Mouse (Mus musculus) cerebellum, postnatal 10 days (tissue): ENCODE data around the gene Cacna1d.

ENCODE experiments used
- DNase-seq, 2 experiments: peaks; one replicate each; pipeline ENCODE4 v3.0.0; 2021; ENCODE audit warnings: mixed read lengths in 2 of 2

The Cacna1d gene

DNA sequence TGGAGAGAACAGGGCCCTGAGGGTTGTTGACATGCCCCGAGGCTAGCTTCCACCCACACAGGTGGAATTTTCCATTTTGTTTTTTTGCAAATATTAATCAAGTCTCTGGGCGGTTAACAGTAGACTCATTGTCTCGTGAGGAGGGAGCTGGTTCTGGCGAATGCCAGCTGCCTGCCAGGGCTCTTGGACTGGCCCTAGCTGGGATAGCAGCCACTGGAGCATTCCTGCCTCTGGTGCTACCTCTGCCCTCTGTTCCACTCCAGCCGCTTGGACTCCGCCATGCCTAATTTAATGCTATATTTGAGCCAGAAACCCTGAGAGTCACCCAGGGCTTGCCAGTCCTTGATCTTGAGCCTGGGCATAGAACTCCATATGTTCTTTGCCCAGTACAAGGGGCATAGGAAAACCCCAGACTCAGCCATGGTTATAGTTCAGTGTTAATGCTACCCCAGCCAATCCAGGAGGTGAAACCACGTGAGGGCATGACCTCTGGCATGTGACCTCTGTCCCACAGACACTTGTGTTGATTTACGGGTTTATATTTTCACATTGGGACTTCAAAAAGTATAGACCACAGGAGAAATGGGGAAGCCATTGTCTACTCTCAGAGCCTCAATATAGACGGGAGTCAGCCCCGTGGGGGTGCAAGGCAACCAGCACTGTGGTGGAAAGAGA is 479.2 kb downstream of the Cacna1d start:
- DNase-seq, result peak; percentile 30 to 63

DNA sequence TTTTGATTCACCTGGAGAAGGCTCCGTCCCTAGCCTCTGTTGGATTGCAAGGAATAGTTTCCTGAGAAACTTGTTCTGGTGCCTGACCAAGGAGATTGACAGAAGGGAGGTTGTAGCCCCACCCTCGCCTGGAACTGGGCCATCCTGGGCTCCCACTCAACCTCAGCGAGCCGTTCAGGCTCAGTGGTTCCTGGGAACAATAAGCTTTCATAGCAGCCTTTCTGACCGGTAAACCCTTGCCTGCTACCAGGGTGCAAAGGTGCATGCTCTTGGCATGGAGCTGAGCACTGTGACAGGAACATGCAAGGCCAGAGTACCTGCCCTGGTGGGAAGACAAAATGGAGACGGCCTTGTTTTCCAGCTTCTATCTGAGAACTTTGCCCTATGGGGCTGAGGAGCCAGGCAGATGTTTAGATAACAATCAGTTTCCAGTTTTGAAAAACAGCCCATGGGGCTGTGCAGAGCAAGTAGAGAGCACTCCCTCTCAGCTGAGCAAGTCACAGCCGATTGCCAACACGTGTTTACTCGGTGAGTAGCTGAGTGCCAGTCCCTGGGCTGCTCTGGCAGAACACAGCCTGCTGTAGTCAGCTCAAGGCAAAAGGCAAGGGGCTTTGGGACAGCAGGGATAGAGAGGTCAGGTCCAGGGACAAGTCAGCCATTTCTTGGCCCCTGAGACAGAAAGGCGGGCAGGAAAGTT is 481.2 kb downstream of the Cacna1d start:
- DNase-seq, result peak; percentile 91 to 92

DNA sequence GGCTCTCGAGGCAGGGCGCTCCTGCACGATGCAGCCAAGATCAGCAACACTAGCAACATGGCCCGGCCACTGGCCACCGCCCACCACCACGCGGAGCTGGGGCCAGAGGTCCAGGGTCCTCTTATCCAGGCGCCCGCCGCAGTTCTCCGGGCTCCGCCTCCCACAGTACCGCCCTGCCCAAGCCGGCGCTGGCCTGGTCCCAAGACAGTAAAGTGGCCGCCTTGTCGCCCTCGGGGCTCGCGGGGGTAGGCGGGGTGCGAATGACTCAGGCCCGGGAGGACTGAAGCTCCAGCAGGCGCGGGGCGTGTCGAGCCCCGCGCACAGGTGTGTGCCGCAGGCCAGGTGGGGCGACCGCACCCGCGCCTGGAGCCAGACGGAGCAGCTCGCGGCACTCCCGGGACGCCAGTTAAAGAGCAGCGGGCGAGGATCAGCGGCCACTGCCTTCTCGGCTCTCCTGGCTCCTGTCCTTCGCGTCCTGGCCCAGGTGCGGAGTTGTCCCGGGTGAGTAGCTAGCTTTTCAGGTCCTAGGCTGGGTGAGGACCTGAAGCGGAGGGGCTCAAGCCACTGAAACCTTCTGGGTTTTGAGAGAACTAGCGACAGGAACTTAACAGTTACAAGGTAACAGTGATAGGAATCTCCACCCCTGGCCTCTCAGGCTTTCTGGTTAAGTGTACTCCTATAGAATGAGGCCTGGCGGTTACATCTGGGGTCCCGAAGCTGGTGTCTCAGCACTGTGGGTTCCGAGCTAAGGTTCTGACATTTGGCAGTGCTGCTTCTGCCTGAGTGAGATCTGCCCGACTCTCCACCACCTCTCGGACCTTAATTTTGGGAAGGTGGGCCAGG is 482.3 kb downstream of the Cacna1d start, which contains the start of the genes Il17rb and Chdh:
Gene Il17rb (minus strand): TSS at position 164 of the 843 bp plus-strand sequence.
Gene Chdh (plus strand): TSS at position 291 of the 843 bp plus-strand sequence.
- peak; percentile 78 to 80 for DNase-seq

DNA sequence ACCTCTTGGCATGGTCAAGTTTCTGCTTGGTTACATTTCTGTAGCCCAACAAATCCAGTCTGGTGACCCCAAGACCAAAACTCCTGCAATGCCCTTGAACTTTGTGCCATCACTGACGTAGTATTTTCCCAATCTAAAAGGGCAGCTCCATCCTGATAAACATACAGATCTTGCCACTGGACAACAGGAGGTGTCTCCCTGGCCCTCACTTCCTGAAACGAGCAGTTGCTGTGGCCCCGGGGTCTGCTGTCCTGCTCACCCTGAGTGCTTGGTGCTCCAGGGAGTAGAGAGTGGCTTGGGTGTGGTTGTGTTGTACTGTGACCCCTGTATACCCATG is 491.8 kb downstream of the Cacna1d start:
- no peak for DNase-seq

DNA sequence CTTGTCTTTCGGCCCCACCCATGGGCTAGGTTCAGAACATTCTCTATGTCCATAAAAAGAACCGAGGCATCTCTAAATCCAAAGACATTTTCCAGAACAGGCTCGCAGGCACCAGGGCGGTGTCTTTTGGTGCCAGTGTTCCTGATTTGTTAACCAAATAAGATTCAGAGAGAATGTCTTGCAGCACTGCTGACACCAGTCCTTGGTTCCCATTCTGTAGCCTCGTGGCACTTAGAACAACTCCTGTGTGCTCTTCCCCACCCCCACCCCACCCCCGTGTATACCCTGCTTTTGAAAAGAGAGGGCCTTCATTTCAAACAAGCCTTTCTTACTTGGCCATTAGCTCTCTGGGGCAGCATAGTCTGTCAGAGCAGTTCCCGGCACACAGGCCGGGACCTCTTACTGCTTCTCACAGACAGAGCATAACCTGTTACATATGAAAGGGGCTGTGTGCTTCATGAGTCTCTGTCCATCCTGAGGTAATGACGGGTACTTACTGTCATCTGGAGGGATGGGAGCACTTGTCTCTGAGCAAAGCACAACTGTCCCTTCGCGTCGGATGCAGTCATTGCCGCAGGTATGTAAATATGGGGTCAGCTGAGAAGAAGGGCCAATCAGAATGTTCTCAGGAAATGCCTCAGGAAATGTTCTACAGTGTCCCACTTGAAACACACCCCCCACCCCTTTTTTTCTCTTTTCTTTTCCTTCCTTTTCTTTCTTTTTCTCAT is 492.3 kb downstream of the Cacna1d start:
- no peak for DNase-seq

DNA sequence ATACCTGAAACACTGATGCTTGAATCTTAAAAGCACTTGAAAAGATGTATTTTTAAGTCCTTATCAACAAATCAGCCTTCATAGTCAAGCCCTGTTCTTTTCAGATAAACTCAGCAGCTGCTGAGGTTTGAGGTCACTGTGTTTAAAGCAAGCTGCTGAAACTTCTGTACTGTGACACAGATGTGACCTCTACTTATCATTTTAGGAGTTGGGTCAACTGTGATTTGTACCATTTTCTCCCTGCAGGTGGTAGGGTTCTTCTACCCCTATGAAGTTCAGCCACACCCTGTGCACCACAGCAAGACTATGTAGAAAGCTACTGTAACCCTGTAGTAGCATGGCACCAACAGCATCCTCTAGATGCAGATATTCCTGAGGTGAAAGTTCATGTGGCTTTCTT is 493.9 kb downstream of the Cacna1d start:
- no peak for DNase-seq

DNA sequence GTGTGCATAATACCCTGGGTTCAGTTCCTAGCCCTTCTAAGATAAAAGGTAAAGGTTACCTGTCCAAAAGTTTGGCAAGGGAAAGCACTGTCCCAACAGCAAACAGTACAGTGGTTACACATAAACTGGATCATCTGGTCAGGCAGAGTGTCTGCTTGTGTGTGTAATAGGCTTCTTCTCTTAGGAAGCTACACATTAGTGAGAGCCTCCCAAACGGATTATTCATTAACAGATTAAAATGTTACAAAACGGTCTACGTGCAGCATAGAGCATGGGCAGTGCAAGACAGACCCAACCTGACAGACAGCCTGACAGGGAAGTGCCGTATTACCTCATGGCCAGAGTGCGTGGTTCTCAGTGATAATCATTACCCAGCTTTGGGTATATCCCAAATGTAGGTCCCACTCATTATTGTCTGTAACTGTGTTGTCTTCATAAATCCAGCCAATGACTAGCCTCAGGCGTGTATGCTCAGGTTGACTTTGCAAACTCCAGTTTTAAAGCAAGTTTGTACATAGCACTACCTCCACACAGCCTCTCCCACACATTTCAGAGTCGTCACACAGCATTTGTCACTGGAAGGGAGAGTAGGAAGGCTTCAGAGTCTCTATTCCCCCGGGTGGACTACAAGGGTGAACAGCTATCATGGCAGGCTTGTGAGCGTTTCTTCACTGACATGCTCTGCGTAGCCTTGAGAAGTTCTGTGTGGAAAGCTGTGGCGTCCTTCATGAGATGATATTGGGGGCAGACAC is 495.1 kb downstream of the Cacna1d start:
- DNase-seq, result no peak

DNA sequence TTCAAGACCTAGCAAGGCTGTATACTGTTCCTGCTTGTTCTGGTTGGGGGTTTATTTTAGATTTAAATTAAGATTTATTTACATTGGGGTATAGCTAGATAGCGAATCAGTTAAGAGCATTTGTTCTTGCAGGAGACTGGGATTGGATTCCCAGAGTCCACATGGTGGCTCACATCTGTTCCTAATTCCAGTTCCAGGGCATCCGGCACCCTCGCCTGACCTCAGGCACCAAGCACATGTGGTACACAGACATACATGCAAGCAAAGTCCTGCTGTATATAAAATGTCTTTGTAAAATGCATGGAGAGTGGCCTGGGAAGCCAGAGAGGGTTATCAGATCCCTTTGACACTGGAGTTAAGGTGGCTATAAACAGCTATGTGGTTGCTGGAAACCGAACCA is 496.3 kb downstream of the Cacna1d start:
- DNase-seq, result no peak
